Mouse (Mus musculus) layer of hippocampus, adult 2 months (tissue): Measurements from ENCODE around the gene Shd. TPM values are rescaled to one million over a fixed set of nuclear protein-coding genes. Genes with fewer than 3 reads are reported as not detected.

Source experiments
- DNase-seq, 2 experiments: peaks; one replicate each; pipeline ENCODE4 v3.0.0; 2022; ENCODE audit warnings: low spot score in 2 of 2
- H3K27ac ChIP-seq: fragments of 200-600 bp; 2 replicates; pipeline ENCODE4 v1.8.1; 2022
- H3K4me3 ChIP-seq: fragments of 200-600 bp; 2 replicates; pipeline ENCODE4 v1.8.1; 2022; ENCODE audit warnings: mild to moderate bottlenecking
- CTCF ChIP-seq: fragments of 200-600 bp; conservative IDR thresholded peaks from 2 replicates; pipeline ENCODE4 v1.8.1; 2022; ENCODE audit warnings: antibody characterized with exemption, mild to moderate bottlenecking, moderate library complexity
- total RNA-seq, 2 experiments: library from RNA; stranded (reverse); gene quantifications; 2 replicates each; pipeline ENCODE4 v1.2.3; 2021

The Shd gene
- total RNA-seq, 2 experiments from 2014 or later, result 23.7 to 28.4 TPM

DNA sequence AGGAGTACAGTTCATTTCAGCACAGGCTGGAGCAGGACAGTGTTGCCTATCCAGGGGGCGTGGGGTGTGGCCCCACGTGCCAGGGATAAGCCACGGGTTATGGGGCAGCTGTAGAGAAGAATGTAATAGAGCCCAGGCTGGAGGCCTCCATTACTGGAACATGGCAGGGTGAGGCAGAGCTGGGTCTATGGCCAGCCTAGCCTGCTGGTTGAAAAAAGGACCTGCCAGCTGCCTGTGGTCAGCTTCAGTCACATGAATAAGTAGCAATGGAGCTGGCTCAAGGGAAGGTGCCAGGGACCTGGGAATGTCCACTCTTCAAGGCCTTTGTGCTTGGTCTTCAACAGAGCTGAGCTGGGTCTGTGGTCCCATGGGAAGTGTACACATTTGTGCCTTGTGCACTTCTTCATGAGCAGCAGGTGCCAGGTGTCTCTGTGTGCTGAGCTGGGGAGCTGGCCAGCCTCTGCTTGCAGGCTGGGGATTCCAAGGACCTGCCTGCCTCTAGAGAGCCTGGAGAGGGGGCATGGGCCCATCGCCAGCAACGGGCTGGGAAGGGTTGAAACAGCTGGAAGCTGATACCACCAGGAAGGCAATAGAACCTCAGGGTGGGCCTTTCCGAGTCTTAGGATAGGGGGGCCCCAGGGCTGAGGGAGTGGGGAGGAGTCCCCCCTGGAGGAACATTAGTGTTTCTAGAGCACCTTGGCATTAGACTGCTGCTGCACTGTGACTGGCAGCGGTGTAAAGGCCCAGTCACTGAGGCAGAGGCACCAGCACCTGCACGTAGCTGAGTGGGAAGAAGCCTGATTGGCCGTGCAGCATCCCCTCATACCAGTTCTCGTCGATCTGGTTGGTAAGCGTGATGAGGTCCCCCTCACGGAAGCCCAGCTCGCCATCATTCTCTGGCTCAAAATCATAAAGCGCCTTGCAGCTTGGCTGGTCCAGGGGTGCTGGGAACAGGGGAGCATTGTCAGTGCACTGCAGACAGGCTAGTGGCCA is 46.8 kb downstream of the Shd start:
- Histone ChIP-seq H3K27ac (peak overlapping the region; percentile 94; the same call in 1 of the 2 replicates), H3K4me3 (no peak overlapping the region)
- no peak for DNase-seq
- no peak for TF ChIP-seq CTCF

DNA sequence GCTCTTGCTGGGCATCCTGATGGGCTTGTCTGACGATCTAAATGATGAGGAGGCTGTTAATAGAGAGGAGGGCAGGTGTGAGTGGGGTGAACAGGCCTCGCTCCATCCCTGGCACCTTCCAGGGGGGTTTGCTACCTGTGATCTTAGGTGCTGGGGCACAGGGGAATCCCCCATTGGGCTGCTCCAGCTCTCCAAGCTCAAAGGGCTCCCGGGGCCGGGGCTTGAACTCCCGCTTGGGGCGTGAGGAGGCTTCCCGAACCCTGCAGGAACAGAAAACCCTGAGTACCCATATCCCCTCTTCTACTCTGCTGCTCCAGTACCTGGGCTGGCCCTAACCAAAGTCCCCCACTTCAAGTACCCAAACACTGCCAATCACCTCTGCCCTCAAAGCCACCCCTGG is 47.6 kb downstream of the Shd start:
- TF ChIP-seq CTCF, result no peak
- Histone ChIP-seq H3K27ac (peak overlapping the region; percentile 94), H3K4me3 (no peak overlapping the region)
- no peak for DNase-seq

DNA sequence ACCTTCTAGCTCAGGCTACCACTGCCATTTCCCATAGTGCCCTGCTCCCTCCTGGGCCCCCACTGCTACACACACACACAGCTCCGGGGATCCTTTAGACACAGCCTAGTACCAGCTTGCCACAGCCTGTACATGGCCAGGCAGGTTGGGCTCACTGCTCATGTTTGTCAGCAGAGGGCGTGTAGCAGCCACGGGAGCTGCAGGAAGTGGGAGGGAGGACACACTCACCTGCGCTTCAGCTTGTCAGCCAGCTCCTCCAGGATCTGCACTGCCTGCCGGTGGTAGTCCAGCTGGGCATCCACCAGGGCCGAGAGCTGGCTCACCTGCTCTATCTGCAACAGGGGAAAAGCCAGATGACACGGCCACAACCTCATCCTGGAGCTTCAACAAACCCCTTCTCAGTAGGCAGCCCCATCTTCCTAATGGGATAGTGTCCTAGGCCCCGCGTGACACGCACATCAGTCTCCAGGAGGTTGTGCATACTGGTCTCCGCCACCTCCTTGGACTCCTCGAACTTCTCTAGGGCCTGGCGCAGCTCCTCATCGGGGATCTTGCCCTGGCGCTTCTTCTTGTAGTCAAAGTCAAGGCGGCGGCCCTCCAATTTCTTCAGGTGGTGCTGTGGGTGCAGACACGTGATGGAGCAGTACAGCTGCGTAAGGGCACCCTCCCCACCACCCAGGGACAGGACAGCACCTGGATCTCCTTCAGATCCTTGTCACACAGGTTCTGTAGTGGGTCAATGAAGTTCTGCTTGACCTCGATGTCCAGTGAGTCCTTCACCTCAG is 48.3 kb downstream of the Shd start:
- H3K4me3 ChIP-seq, result no peak overlapping the region
- peak in 1 of 2 experiments; percentile 66 for DNase-seq
- TF ChIP-seq CTCF, result peak; percentile 76
- peak overlapping the region; percentile 94 for H3K27ac ChIP-seq

GRCm38 (mm10) chr17:56020400-56021084 is 50.3 kb downstream of the Shd start:
- Histone ChIP-seq H3K4me3 (no peak overlapping the region), H3K27ac (peak overlapping the region; percentile 94)
- no peak for DNase-seq
- no peak for TF ChIP-seq CTCF

- peak; percentile 32 for TF ChIP-seq CTCF
- DNase-seq, result peak; percentile 75 to 86
- peak overlapping the region; percentile 94 for H3K27ac ChIP-seq
- no peak overlapping the region for H3K4me3 ChIP-seq
These were observed 51.1 kb downstream of the Shd start for GRCm38 (mm10) chr17:56021161-56021910.

GRCm38 (mm10) chr17:56022131-56022988 is 52.1 kb downstream of the Shd start:
- peak overlapping the region; percentile 94 for H3K27ac ChIP-seq
- no peak overlapping the region for H3K4me3 ChIP-seq
- TF ChIP-seq CTCF, result no peak
- no peak for DNase-seq

DNA sequence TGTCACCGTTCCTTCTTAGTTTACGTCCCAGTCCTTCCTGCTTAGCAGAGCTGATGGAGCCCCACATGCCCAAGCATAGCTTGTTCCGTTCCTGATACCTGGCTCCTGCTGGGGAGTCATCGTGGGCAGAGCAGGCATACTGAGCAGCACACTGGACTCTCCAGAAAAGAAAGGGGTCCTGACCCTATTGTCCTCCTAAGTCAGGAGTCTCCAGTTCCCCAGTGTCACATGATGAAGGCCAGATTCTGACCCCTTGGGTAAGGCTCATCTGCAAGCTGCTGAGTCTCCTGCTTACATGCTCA is 52.7 kb downstream of the Shd start:
- H3K27ac ChIP-seq, result peak overlapping the region; percentile 94
- DNase-seq, result no peak
- no peak overlapping the region for H3K4me3 ChIP-seq
- TF ChIP-seq CTCF, result no peak

GRCm38 (mm10) chr17:56023386-56023785 is 53.1 kb downstream of the Shd start:
- Histone ChIP-seq H3K4me3 (no peak overlapping the region), H3K27ac (peak overlapping the region; percentile 94)
- no peak for TF ChIP-seq CTCF
- no peak for DNase-seq

DNA sequence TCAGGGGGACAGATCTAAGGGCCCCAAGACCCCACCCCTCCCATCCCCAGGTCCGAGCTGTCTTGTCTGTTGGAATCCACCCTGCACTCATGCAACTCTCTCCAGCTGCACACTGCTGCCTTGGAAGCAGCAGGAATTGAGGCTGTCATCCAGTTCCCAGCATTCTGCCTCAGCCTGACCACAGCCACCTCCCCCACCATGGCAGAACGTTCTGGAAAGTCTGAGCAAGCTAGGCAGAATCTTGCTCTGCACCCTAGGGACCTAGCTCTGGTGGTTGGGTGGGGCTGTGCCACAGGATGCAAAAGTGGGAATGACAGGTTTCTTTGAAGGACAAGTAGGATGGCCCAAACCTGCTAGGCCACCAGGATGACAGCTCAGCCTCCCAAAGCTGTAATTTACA is 54.2 kb downstream of the Shd start:
- H3K4me3 ChIP-seq, result no peak overlapping the region
- TF ChIP-seq CTCF, result no peak
- peak overlapping the region; percentile 94 for H3K27ac ChIP-seq
- no peak for DNase-seq

DNA sequence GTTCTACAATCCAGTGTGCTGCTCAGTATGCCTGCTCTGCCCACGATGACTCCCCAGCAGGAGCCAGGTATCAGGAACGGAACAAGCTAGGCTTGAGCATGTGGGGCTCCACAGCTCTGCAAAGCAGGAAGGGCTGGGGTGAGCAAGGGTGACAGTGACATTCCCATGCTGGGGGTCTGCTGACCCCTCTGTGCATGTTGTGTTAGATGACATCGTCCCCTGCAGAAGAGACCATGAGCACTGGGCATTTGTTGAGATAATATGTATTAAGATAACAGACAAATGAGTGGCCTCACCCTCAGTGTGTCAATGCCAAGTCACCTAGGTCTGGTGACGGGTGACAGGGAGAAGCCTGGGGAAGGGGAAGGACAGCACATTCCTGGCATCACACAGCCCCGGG is 54.7 kb downstream of the Shd start:
- no peak for DNase-seq
- no peak overlapping the region for H3K4me3 ChIP-seq
- no peak for TF ChIP-seq CTCF
- peak overlapping the region; percentile 94 for H3K27ac ChIP-seq

Other genes starting within 250 kb of the Shd start
- gene Adgre4, start 220.5 kb upstream of the Shd start, total RNA-seq, result not detected
- gene Zfp119a, start 91.5 kb upstream of the Shd start, total RNA-seq, result 1 to 10 TPM; 5.0 to 7.4 TPM
- 1 to 10 TPM; 6.2 to 6.9 TPM for gene Zfp959, start 78.4 kb upstream of the Shd start, total RNA-seq
- 1 to 10 TPM; 3.5 to 4.0 TPM for gene Zfp119b, start 21.0 kb upstream of the Shd start, total RNA-seq
- gene Ebi3, start 17.8 kb upstream of the Shd start, total RNA-seq, result 1 to 10 TPM; 1.0 to 1.6 TPM
- 10 to 100 TPM; 18.1 to 19.0 TPM for gene Yju2, start 11.4 kb upstream of the Shd start, total RNA-seq
- gene Fsd1, start 16.0 kb downstream of the Shd start, total RNA-seq, result 10 to 100 TPM; 67.2 to 69.0 TPM
- 1 to 10 TPM; 2.2 to 2.8 TPM for gene Stap2, start 35.1 kb downstream of the Shd start, total RNA-seq
- 100 to 1,000 TPM; 101 to 103 TPM for gene Mpnd, start 35.2 kb downstream of the Shd start, total RNA-seq
- gene Sh3gl1, start 66.2 kb downstream of the Shd start, total RNA-seq, result 10 to 100 TPM; 63.0 to 69.7 TPM
- 1 to 10 TPM; 2.7 to 3.3 TPM for gene Chaf1a, start 70.0 kb downstream of the Shd start, total RNA-seq
- 10 to 100 TPM; 82.9 to 89.3 TPM for gene Ubxn6, start 104.6 kb downstream of the Shd start, total RNA-seq
- 100 to 1,000 TPM; 122 to 135 TPM for gene Hdgfl2, start 109.2 kb downstream of the Shd start, total RNA-seq
- gene Plin4, start 139.3 kb downstream of the Shd start, total RNA-seq, result 10 to 100 TPM in 1 of 2 experiments, 1 to 10 TPM in 1; 7.5 to 10.1 TPM
- gene Plin5, start 147.1 kb downstream of the Shd start, total RNA-seq, result under 1 TPM; 0.54 to 0.76 TPM
- 1 to 10 TPM in 1 of 2 experiments, under 1 TPM in 1; 0.77 to 1.6 TPM for gene Lrg1, start 151.5 kb downstream of the Shd start, total RNA-seq
- 100 to 1,000 TPM; 125 to 133 TPM for gene Sema6b, start 169.9 kb downstream of the Shd start, total RNA-seq
- 1 to 10 TPM; 5.4 to 7.0 TPM for gene Tnfaip8l1, start 192.0 kb downstream of the Shd start, total RNA-seq
- gene Mydgf, start 213.5 kb downstream of the Shd start, total RNA-seq, result 10 to 100 TPM; 40.6 to 41.1 TPM
- 10 to 100 TPM; 65.3 to 66.1 TPM for gene Dpp9, start 248.4 kb downstream of the Shd start, total RNA-seq